Mouse (Mus musculus): ENCODE measurements around the gene Zdhhc16.

The Zdhhc16 gene

GRCm38 (mm10) chr19:41989810-41990209 lies 56.5 kb downstream of the Zdhhc16 start:
- no peak for DNase-seq

GRCm38 (mm10) chr19:41991926-41992477 lies 58.7 kb downstream of the Zdhhc16 start:
- DNase-seq: no peak

- no peak for DNase-seq
Measured at GRCm38 (mm10) chr19:41992971-41993370, 59.7 kb downstream of the Zdhhc16 start.

- DNase-seq: no peak
Measured at GRCm38 (mm10) chr19:41993484-41993883, 60.2 kb downstream of the Zdhhc16 start.
